In genomic region chr17:66073971-66074370, GRCm38 (mm10) we compare ENCODE assay signal across 10 mouse cellular contexts.
"Had no signal": no experiment of that assay in that cellular context is flagged by ENCODE, and none has a peak within 500 bp of the region (broad histone marks: within the 10 kb centered on the region; RNA-seq: fewer than 3 reads in every experiment).

No protein-coding gene starts in this region.

- DNase-seq: kidney, adult 9 months; kidney, postnatal 36 days; layer of hippocampus, adult 9-11 months; left cerebral cortex, postnatal 4 days; lung, adult 18-20 months; right cerebral cortex, adult 18-20 months; spleen, adult 18-20 months; thymus, adult 2 months; thymus, postnatal 25 days had no signal

- ATAC-seq: midbrain, embryonic 16.5 days had no signal
